Mouse (Mus musculus): ENCODE data around the gene Ptch1. TPM values are rescaled to one million over a fixed set of nuclear protein-coding genes. Genes with fewer than 3 reads are reported as not detected.

The Ptch1 gene
- polyA plus RNA-seq, 1 experiment from 2014 or later, result 1.8 TPM

DNA sequence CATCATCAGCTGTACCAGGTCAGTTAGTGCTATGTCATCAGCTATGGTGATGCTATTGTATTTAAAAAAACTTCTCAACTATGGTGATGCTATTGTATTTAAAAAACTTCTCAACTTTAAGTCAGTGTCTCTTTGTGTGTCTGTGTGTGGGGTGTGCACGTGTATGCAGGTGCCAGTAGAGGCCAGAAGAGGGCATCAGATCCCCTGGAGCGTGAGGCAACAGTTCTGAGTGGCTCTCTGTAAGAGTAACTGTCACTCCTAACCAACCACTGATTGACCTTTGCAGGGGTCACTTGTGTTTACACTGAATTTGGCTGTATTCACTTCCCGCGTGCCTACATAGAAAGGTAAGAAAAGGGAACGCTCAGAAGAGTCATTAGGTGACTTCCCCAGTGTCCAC is 65.6 kb downstream of the Ptch1 start:
- Histone ChIP-seq H3K4me3 (ENCODE audit: inconsistent target) (no peak overlapping the region), H3K79me2 (ENCODE audit: inconsistent target) (no peaks in the 10 kb centered on the region), H3K36me3 (ENCODE audit: inconsistent target) (no peaks in the 10 kb centered on the region), H3K27ac (no peak overlapping the region)
- 93% methylated on average over 5 of the region's 5 CpGs for WGBS (ENCODE audit: missing documents)

DNA sequence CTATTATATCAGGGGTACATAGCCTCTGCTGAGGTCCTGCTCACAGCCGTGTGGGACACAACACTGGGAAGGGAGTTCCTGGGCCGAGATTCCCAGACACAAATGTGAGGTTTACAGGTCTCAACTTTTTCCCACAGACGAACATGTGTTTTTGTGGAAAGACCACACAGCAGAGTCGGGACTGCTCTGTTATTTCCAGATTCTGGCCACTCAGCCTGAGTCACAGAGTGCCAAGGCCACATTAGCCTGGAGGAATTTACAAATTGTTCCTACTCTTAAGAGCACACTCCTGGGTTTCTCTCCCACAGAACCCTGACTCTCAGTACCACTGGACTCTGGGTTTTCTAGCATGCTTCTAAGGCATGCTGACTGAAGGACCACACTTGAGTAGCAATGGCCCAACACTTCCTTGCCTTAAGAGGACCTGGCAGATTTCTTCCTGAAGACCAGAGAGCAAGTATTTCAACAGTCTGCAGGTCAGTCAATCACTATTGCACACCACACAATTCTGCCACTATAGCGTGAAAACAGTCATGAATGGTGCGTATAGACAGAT is 66.3 kb downstream of the Ptch1 start:
- 95% methylated on average over 5 of the region's 6 CpGs for WGBS (ENCODE audit: missing documents)
- Histone ChIP-seq H3K27ac (no peak overlapping the region), H3K36me3 (ENCODE audit: inconsistent target) (no peaks in the 10 kb centered on the region), H3K79me2 (ENCODE audit: inconsistent target) (no peaks in the 10 kb centered on the region), H3K4me3 (ENCODE audit: inconsistent target) (no peak overlapping the region)

DNA sequence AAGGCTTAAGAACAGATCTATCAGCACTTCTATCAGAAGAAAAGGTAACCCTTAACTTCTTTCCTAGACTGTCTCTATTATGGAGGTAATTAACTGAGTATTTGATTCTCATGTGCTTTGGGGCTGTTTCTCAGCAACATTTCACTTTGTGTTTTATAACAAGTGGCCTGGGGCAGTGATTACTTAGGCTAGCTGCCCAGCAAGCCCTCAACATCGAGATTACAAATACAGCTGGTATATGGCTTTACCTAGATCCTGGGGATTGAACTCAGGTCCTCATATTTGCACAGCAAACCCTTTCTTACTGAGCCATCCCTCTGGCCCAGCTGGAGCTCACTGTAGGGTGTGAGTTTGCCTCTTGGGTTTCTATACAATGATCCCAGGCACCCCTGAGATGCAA is 67.0 kb downstream of the Ptch1 start:
- H3K79me2 ChIP-seq (ENCODE audit: inconsistent target), result no peaks in the 10 kb centered on the region
- no peak overlapping the region for H3K27ac ChIP-seq
- H3K4me3 ChIP-seq (ENCODE audit: inconsistent target), result no peak overlapping the region
- no peaks in the 10 kb centered on the region for H3K36me3 ChIP-seq (ENCODE audit: inconsistent target)
- WGBS (ENCODE audit: missing documents), result 89% methylated on average over 1 of the region's 1 CpGs

DNA sequence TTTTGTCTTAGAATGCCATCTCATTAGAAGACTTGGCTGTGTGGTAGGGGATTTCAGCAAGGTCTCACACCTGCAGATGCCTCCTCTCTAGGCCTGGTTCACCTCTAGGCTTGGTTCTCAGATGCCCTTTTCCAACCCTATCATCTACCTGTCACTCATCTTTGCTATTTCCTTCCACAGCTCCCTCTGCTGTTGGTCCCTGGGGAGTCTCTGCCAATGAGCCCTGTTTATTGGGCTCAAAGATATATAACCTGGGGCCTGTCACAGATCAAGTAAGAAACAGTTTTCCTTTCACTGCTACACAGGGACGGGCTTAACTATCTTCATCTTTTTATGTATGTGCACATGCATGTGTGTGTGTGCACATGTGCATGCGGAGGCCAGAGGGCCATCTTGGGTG is 71.0 kb downstream of the Ptch1 start:
- 83% methylated on average over 2 of the region's 2 CpGs for WGBS (ENCODE audit: missing documents)

DNA sequence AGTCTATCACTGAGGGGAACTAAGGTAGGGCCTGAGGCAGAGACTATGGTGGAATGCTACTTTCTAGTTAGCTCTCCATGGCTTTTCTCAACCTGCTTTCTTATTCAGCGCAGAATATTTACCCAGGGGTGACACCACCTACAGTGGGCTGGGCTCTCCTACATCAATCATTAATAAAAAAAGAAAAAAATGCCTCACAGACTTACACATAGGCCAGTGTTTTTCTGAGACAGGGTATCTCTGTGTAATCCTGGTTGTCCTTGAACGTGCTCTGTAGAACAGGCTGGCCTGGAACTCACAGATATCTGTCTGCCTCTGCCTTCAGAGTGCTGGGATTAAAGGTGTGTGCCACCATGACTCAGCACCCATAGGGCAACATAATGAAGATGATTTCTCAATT is 73.9 kb downstream of the Ptch1 start:
- Histone ChIP-seq H3K36me3 (ENCODE audit: inconsistent target) (no peaks in the 10 kb centered on the region), H3K27ac (no peak overlapping the region)
- WGBS (ENCODE audit: missing documents), result 88% methylated on average over 2 of the region's 2 CpGs

More for the DNA sequence above, 71.0 kb downstream of the Ptch1 start:
- H3K79me2 ChIP-seq (ENCODE audit: inconsistent target), result no peaks in the 10 kb centered on the region
- no peak overlapping the region for H3K27ac ChIP-seq
- H3K36me3 ChIP-seq (ENCODE audit: inconsistent target), result no peaks in the 10 kb centered on the region
- H3K4me3 ChIP-seq (ENCODE audit: inconsistent target), result no peak overlapping the region

DNA sequence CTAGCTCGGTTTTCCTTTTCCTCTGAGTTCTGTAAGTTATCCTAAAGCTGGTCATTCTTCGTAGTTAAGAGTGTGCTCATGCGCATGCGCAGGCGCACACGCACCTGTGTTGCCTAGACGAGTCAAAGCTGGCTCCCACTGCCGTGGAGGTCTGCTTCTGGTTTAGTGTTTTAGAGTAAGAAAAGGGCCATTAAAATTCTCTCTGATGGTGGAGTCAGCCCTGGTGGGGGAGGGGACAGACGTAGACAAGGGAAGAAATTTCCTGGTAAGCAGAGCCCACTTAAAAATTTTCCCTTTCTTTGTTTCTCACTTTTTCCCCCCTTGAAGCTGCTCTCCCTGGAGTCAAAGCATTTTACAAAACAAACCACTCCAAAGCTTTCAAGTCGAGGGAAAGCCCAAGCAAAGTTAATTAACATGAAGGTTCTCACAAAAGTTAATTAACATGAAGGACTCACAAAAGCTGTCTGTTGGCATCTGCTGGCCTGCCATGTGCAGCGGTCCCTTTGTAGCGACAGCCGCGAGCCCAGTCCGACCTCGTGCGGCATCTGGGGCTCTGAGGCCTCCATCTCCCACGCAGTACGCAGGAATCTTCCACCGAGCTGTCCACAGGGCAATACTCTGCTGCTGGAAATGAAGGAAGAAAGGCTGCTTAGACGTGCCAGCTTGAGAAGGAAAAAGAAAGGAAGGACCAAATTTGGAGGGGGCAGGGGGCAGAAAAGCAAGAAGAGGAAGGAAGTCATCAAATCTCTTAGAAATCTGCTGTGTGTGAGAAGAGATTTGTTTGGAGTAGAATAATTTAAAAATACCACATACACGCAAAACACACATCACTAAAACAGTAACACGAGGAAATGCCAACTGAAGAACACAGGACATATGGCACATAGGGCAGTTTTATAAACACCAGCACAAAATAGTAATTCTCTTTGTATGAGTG is 76.5 kb downstream of the Ptch1 start, which contains the start of gene Fancc:
Fancc (minus strand) TSS at position 633 of the 937 bp plus-strand sequence.
- H3K79me2 ChIP-seq (ENCODE audit: inconsistent target), result no peaks in the 10 kb centered on the region
- no peak within 1 kb of the TSS for H3K27ac ChIP-seq
- H3K4me3 ChIP-seq (ENCODE audit: inconsistent target), result no peak within 1 kb of the TSS
- H3K36me3 ChIP-seq (ENCODE audit: inconsistent target), result no peaks in the 10 kb centered on the region
- WGBS (ENCODE audit: missing documents), result 21% methylated on average over 23 of the region's 23 CpGs

More for the DNA sequence above, 73.9 kb downstream of the Ptch1 start:
- Histone ChIP-seq H3K79me2 (ENCODE audit: inconsistent target) (no peaks in the 10 kb centered on the region), H3K4me3 (ENCODE audit: inconsistent target) (no peak overlapping the region)

DNA sequence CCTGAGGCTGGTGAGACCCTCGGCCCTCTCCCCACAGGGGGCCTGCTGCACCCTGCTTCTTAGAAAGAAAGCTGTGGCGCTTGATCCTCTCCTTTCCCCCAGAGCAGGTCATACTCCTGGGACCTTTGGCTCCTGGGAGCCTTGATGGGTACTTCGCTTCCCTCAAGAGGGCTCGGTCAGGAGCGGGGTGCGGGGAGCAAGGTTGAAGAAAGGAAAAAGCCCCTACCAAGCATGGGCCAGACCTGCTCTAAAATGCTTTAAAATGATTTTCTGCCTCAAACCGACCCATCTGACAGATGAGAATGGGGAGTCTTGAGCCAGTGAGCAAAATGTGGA is 85.7 kb downstream of the Ptch1 start:
- no peak overlapping the region for H3K27ac ChIP-seq
- WGBS (ENCODE audit: missing documents), result 85% methylated on average over 7 of the region's 7 CpGs
- H3K79me2 ChIP-seq (ENCODE audit: inconsistent target), result no peaks in the 10 kb centered on the region
- no peak overlapping the region for H3K4me3 ChIP-seq (ENCODE audit: inconsistent target)
- H3K36me3 ChIP-seq (ENCODE audit: inconsistent target), result no peaks in the 10 kb centered on the region

DNA sequence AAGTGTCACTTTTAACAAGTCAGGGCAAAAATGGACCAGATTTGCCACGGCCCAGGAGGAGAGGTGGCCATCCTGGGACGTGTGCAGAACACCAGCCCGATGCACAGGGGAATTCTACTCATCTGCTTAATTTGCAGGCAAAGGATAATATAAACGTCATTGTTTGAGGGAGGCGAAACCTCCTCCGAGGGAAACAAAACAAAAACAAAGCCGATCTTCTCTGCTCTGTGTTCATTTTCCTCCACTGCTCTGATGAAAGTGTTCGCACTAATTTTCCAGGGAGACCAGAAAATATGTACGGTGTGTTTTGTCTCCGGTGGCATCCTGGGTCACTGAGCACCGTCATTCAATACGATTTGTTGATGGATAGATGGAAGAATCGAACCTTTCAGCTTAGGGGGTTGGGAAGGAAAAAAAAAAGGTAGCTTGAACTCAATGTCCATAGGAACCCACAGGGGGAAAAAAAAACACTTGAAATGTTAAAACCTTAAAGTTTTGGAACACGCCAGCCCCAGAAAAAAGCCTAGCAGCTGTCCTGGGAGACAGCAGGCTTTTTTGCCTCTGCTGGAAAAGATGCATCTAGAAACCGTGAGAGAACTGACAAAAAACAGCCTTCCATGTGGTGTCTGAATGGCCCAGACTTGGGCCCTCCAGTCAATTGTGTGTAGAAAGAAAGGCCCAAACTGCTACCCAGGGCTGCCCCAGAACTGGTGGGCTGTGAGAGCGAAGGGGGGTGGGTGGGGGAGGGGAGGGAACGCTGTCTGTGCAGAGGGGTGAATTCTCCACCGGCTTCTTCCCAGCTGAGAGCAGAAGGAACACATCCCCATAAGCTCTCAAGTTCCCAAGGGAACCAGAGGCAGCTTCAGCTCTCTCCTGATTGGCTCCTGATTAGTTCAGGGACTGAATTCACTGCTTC is 86.3 kb downstream of the Ptch1 start:
- WGBS (ENCODE audit: missing documents), result 76% methylated on average over 18 of the region's 18 CpGs
- Histone ChIP-seq H3K4me3 (ENCODE audit: inconsistent target) (no peak overlapping the region), H3K27ac (no peak overlapping the region), H3K36me3 (ENCODE audit: inconsistent target) (no peaks in the 10 kb centered on the region), H3K79me2 (ENCODE audit: inconsistent target) (no peaks in the 10 kb centered on the region)

DNA sequence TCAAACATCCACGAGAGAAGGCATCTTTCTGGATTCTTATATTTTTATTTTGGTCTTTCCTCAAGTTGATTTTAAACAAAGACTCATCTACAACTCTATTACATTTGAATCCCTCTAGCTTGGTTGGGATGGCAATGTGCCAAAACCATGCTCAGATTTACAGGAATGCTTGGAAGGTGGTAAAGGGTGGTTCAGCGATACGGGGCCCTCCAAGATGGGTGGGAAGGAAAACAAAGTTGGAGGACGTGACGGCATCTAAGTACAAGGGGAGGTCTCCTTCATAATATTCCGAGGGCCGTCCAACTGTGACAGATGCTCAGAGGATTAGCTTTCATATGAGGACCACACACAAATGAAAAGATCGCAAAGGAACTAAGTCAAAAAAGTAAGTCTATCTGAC is 98.0 kb downstream of the Ptch1 start:
- H3K4me3 ChIP-seq (ENCODE audit: inconsistent target), result no peak overlapping the region
- H3K36me3 ChIP-seq (ENCODE audit: inconsistent target), result no peaks in the 10 kb centered on the region
- H3K27ac ChIP-seq, result no peak overlapping the region
- 93% methylated on average over 8 of the region's 8 CpGs for WGBS (ENCODE audit: missing documents)
- no peaks in the 10 kb centered on the region for H3K79me2 ChIP-seq (ENCODE audit: inconsistent target)

Other genes starting within 250 kb of the Ptch1 start
- gene Fancc, start 76.3 kb downstream of the Ptch1 start, polyA plus RNA-seq (2018), result 1.9 to 3.5 TPM (median 3.0 TPM) in 3 replicates
- 8.7 to 16.8 TPM (median 10.7 TPM) in 3 replicates for gene Ercc6l2, start 241.6 kb upstream of the Ptch1 start, polyA plus RNA-seq (2018)